Mouse (Mus musculus): ENCODE measurements around the gene Ucp2. TPM values are rescaled to one million over a fixed set of nuclear protein-coding genes. Genes with fewer than 3 reads are reported as not detected.

The Ucp2 gene
- polyA plus RNA-seq, 1 experiment from 2014 or later = 351 TPM

DNA sequence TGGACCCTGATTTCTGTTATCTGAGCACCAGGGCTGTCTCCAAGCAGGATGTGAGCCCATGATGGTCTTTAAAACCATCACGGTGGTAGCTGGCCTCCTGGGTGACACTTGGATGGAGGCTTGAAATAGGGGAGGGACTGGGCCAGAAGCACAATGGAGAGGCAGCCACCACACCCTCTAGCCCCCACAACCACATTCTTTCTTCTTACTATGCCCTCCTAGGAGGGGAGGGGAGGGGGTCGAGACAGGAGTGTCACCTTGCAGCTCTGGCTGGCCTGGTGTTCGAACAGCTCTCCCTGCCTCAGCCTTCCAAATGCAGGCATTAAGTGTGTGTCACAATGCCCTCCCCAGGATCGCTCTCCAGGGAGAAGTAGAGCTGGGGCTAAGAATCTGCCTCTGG is 4.3 kb downstream of the Ucp2 start:
- H3K27me3 ChIP-seq (ENCODE audit: control insufficient read depth, insufficient read depth, low read length) = no peaks in the 10 kb centered on the region
- no peak overlapping the region for H3K9ac ChIP-seq (ENCODE audit: low read length)
- H3K9me3 ChIP-seq (replicated peaks; ENCODE audit: control insufficient read depth, low read length) = no peaks in the 10 kb centered on the region
- ATAC-seq (ENCODE audit: insufficient read depth, low FRiP score) = no peak
- peaks cover 10% of the 10 kb centered on the region; the same call in 1 of the 2 replicates for H3K36me3 ChIP-seq (ENCODE audit: control insufficient read depth, insufficient read depth, low read length)
- peaks cover 34% of the 10 kb centered on the region for H3K4me1 ChIP-seq (ENCODE audit: control insufficient read depth, insufficient read depth, low read length)
- no peak overlapping the region for H3K4me2 ChIP-seq (ENCODE audit: low read depth, low read length)
- H3K27ac ChIP-seq (ENCODE audit: low read length) = no peak overlapping the region
- WGBS = 78% methylated on average over 4 of the region's 4 CpGs
- H3K4me3 ChIP-seq (replicated peaks; ENCODE audit: low read length) = no peak overlapping the region

DNA sequence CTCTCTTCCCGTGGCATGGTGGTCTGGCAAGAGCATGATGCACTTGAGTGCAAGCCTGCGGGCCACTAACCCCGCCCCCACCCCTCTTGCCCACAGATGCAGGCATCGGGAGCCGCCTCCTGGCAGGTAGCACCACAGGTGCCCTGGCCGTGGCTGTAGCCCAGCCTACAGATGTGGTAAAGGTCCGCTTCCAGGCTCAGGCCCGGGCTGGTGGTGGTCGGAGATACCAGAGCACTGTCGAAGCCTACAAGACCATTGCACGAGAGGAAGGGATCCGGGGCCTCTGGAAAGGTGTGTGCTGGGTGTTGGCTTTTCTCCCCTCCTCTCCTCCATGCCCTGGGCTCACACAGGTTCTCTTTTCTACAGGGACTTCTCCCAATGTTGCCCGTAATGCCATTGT is 4.8 kb downstream of the Ucp2 start:
- H3K9me3 ChIP-seq (replicated peaks; ENCODE audit: control insufficient read depth, low read length) = no peaks in the 10 kb centered on the region
- ATAC-seq (ENCODE audit: insufficient read depth, low FRiP score) = no peak
- H3K4me3 ChIP-seq (replicated peaks; ENCODE audit: low read length) = no peak overlapping the region
- H3K4me2 ChIP-seq (ENCODE audit: low read depth, low read length) = no peak overlapping the region
- H3K27me3 ChIP-seq (ENCODE audit: control insufficient read depth, insufficient read depth, low read length) = no peaks in the 10 kb centered on the region
- peaks cover 10% of the 10 kb centered on the region; the same call in 1 of the 2 replicates for H3K36me3 ChIP-seq (ENCODE audit: control insufficient read depth, insufficient read depth, low read length)
- peaks cover 29% of the 10 kb centered on the region for H3K4me1 ChIP-seq (ENCODE audit: control insufficient read depth, insufficient read depth, low read length)
- WGBS = 85% methylated on average over 13 of the region's 13 CpGs
- no peak overlapping the region for H3K9ac ChIP-seq (ENCODE audit: low read length)
- no peak overlapping the region for H3K27ac ChIP-seq (ENCODE audit: low read length)

DNA sequence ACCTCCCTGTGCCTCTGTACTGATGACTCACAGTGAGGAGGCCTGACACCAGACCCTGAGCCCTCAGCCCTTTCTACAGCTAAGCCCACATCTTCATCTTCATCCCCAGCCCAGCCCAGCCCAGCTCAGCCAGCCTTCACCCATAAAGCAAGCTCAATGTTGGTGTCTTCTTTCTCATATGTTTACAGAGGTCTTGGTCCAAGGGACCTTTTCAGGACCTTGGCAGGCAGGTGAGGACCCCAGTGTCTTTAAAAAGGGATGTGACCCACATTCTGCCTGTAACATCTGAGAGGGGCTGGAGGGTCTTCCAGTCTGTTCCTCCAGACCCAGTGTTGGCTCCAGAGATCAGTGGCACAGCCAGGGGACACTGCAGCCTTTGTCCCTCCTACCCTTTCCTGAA is 6.3 kb downstream of the Ucp2 start:
- Histone ChIP-seq H3K9me3 (replicated peaks; ENCODE audit: control insufficient read depth, low read length) (no peaks in the 10 kb centered on the region), H3K9ac (ENCODE audit: low read length) (no peak overlapping the region), H3K36me3 (ENCODE audit: control insufficient read depth, insufficient read depth, low read length) (peaks cover 10% of the 10 kb centered on the region; the same call in 1 of the 2 replicates), H3K4me3 (replicated peaks; ENCODE audit: low read length) (no peak overlapping the region), H3K4me2 (ENCODE audit: low read depth, low read length) (no peak overlapping the region), H3K27me3 (ENCODE audit: control insufficient read depth, insufficient read depth, low read length) (no peaks in the 10 kb centered on the region), H3K4me1 (ENCODE audit: control insufficient read depth, insufficient read depth, low read length) (peaks cover 24% of the 10 kb centered on the region), H3K27ac (ENCODE audit: low read length) (no peak overlapping the region)
- no peak for ATAC-seq (ENCODE audit: insufficient read depth, low FRiP score)

DNA sequence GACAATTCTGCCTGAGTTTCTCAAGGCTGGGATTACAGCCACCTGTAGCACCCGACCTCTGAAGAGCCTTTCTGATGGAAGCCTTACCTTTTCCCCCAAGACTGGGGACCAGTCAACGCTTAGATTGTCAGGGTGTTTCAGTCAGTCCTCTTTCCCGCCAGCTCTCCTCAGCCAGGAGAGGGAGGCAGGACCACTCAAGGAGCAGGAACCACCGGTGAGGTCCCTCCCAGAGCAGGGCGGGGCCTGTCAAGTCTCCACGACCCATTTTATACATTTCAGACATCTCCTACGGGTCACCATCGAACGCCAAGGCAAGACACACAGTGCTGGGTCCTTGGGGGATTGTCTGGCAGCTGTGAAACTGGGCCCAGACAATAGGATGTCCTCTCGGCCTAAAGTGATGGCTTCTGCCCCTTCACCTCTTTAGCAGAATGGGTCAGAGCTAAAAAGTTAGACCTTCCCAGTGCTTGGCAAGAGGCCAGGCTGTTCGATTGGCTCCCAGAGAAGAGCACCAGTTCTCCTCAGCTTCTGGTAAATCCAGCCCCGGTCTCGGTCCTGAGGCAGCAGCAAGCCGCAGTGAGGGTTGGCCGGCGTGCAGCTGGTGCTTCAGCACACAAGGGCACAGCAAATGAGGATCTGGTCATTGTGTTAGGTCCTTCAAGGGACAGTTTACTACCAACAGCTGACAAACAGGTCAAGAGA is 7.3 kb downstream of the Ucp2 start:
- no peak overlapping the region for H3K27ac ChIP-seq (ENCODE audit: low read length)
- peaks cover 10% of the 10 kb centered on the region; the same call in 1 of the 2 replicates for H3K36me3 ChIP-seq (ENCODE audit: control insufficient read depth, insufficient read depth, low read length)
- H3K4me1 ChIP-seq (ENCODE audit: control insufficient read depth, insufficient read depth, low read length) = peaks cover 18% of the 10 kb centered on the region
- H3K27me3 ChIP-seq (ENCODE audit: control insufficient read depth, insufficient read depth, low read length) = no peaks in the 10 kb centered on the region
- H3K9ac ChIP-seq (ENCODE audit: low read length) = no peak overlapping the region
- H3K4me2 ChIP-seq (ENCODE audit: low read depth, low read length) = no peak overlapping the region
- WGBS = 62% methylated on average over 16 of the region's 16 CpGs
- ATAC-seq (ENCODE audit: insufficient read depth, low FRiP score) = no peak
- H3K4me3 ChIP-seq (replicated peaks; ENCODE audit: low read length) = no peak overlapping the region
- no peaks in the 10 kb centered on the region for H3K9me3 ChIP-seq (replicated peaks; ENCODE audit: control insufficient read depth, low read length)

DNA sequence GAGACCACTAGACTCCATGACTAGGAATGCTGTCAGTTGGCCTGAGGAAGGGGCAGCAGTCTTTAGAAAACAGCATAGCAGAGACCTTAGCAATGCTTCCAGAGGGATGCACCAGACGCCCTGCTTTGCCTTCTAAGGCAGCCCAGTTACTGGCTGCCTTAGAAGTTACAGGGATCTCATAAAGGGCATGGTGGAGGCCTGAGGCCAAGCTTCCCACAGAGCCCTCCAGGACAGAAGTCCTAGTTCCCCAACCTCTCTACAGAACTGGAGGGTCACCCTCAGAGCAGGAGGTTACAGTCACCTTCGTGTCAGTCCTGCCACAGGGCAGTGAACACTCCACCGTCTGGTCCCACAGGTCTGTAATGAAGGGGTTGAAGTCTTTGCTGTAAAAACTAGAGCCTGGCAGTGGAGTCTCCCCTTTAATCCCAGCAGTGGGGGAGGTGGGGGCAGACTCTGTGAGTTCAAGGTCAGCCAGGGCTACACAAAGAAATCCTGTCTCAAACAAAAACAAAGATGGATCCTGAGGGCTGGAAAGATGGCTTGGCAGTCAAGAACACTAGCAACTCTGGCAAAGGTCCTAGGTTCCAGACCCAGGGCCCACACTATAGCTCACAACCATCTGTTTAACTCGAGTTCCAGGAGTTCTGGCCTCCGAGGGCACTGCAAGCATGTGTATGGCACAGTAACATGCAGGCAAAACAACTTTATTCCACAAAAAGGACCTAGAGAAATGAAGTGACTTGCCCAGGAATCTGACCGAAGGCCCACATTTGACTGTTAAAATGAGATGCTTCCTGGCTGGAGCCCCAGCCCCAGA is 8.1 kb downstream of the Ucp2 start:
- no peaks in the 10 kb centered on the region for H3K27me3 ChIP-seq (ENCODE audit: control insufficient read depth, insufficient read depth, low read length)
- peaks cover 10% of the 10 kb centered on the region; the same call in 1 of the 2 replicates for H3K36me3 ChIP-seq (ENCODE audit: control insufficient read depth, insufficient read depth, low read length)
- H3K9ac ChIP-seq (ENCODE audit: low read length) = no peak overlapping the region
- H3K9me3 ChIP-seq (replicated peaks; ENCODE audit: control insufficient read depth, low read length) = no peaks in the 10 kb centered on the region
- no peak overlapping the region for H3K27ac ChIP-seq (ENCODE audit: low read length)
- H3K4me2 ChIP-seq (ENCODE audit: low read depth, low read length) = no peak overlapping the region
- peak; percentile 10; the same call in 1 of the 2 replicates for ATAC-seq (ENCODE audit: insufficient read depth, low FRiP score)
- H3K4me1 ChIP-seq (ENCODE audit: control insufficient read depth, insufficient read depth, low read length) = peaks cover 10% of the 10 kb centered on the region
- WGBS = 65% methylated on average over 6 of the region's 6 CpGs
- H3K4me3 ChIP-seq (replicated peaks; ENCODE audit: low read length) = no peak overlapping the region

DNA sequence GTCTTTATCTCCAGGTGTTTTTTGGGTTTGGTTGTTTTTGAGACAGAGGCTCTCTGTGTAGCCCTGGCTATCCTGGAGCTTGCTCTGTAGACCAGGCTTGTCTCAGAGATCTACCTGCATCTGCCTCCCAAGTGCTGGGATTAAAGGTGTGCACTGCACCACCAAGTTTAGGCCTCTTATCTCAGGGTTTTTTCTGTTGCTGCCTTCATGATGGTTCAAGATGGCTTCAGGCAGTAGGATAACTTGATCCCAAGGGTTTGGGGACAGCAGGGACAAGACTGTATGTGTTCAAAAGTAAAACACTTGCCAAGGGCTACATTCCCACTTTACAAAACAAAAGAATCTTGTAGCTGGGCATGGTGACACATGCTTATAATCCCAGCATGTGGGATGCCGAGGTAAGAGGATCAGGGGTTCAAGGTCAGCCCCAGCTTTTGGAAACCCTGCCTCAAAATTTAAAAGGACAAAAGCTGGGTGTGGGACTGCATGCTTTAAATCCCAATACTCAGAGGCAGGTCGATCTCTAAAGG is 8.8 kb downstream of the Ucp2 start:
- Histone ChIP-seq H3K4me2 (ENCODE audit: low read depth, low read length) (no peak overlapping the region), H3K9me3 (replicated peaks; ENCODE audit: control insufficient read depth, low read length) (no peaks in the 10 kb centered on the region), H3K27ac (ENCODE audit: low read length) (no peak overlapping the region), H3K4me3 (replicated peaks; ENCODE audit: low read length) (no peak overlapping the region), H3K36me3 (ENCODE audit: control insufficient read depth, insufficient read depth, low read length) (peaks cover 10% of the 10 kb centered on the region; the same call in 1 of the 2 replicates), H3K27me3 (ENCODE audit: control insufficient read depth, insufficient read depth, low read length) (no peaks in the 10 kb centered on the region), H3K9ac (ENCODE audit: low read length) (no peak overlapping the region), H3K4me1 (ENCODE audit: control insufficient read depth, insufficient read depth, low read length) (peaks cover 3% of the 10 kb centered on the region)
- WGBS = 50% methylated on average over 2 of the region's 2 CpGs
- ATAC-seq (ENCODE audit: insufficient read depth, low FRiP score) = no peak

DNA sequence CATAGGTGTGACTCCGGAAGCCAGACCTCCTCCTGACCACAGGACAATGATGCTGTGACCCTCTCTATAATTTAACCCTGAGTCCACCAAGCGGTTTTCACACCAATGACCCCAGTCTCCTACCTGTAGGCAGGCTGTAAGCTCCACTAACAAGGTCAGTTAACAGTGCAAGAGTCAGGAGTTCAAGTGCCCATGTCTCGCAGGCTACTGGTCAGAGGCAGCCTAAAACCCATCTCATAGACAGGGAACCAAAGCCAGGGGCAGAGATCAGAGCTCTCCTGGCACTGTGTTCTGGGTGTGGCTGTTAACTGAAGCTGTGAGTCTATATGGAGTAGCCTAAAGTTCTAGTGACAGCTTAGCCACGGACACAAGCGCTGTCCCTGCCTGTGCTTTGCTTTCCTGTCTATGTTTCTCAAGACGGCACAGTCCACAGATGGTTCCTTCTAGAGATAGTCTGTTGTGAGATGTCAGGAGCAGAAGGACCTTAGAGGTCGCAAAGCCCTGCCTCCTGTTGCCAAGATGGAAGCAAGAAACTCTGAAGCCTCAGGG is 9.3 kb downstream of the Ucp2 start:
- ATAC-seq (ENCODE audit: insufficient read depth, low FRiP score) = no peak
- no peak overlapping the region for H3K9ac ChIP-seq (ENCODE audit: low read length)
- no peak overlapping the region for H3K4me3 ChIP-seq (replicated peaks; ENCODE audit: low read length)
- H3K4me1 ChIP-seq (ENCODE audit: control insufficient read depth, insufficient read depth, low read length) = peaks cover 3% of the 10 kb centered on the region
- H3K27ac ChIP-seq (ENCODE audit: low read length) = no peak overlapping the region
- WGBS = 69% methylated on average over 7 of the region's 7 CpGs
- no peak overlapping the region for H3K4me2 ChIP-seq (ENCODE audit: low read depth, low read length)
- H3K9me3 ChIP-seq (replicated peaks; ENCODE audit: control insufficient read depth, low read length) = no peaks in the 10 kb centered on the region
- H3K27me3 ChIP-seq (ENCODE audit: control insufficient read depth, insufficient read depth, low read length) = no peaks in the 10 kb centered on the region
- peaks cover 10% of the 10 kb centered on the region; the same call in 1 of the 2 replicates for H3K36me3 ChIP-seq (ENCODE audit: control insufficient read depth, insufficient read depth, low read length)

DNA sequence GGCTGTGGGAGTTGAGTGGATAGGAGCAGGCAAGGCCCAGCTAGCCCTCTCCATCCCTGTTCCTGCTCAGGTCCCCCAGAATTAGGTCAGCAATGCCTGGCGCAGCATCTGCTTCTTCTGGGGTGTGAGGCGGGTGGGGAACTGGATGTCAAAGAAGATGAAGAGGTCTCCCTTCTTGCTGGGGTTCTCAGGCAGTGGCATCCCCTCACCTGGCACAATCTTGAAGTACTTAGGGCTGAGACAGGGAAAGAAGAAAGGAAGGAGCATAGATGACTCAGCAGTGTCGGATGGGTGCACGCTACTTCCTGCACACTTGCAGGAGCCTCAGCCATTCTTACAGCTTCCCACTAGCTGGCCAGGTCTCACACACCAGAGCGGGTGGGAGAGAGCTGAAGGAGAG is 9.9 kb downstream of the Ucp2 start:
- no peak overlapping the region for H3K4me3 ChIP-seq (replicated peaks; ENCODE audit: low read length)

More for the DNA sequence above, 9.9 kb downstream of the Ucp2 start:
- H3K4me2 ChIP-seq (ENCODE audit: low read depth, low read length) = no peak overlapping the region
- no peak overlapping the region for H3K27ac ChIP-seq (ENCODE audit: low read length)
- no peak; the same call in 1 of the 2 replicates for ATAC-seq (ENCODE audit: insufficient read depth, low FRiP score)
- H3K9me3 ChIP-seq (replicated peaks; ENCODE audit: control insufficient read depth, low read length) = no peaks in the 10 kb centered on the region
- no peaks in the 10 kb centered on the region for H3K27me3 ChIP-seq (ENCODE audit: control insufficient read depth, insufficient read depth, low read length)
- peaks cover 6% of the 10 kb centered on the region; the same call in 1 of the 2 replicates for H3K36me3 ChIP-seq (ENCODE audit: control insufficient read depth, insufficient read depth, low read length)
- peaks cover 3% of the 10 kb centered on the region for H3K4me1 ChIP-seq (ENCODE audit: control insufficient read depth, insufficient read depth, low read length)
- H3K9ac ChIP-seq (ENCODE audit: low read length) = no peak overlapping the region
- 76% methylated on average over 5 of the region's 5 CpGs for WGBS

Data from stomach, embryonic 16.5 days (tissue).